Mouse (Mus musculus) cerebellum, adult 8-10 months (tissue): ENCODE measurements around the gene Cdkl1.

ENCODE experiments used
- DNase-seq: peaks from one replicate; pipeline ENCODE4 v3.0.0; 2022

Cdkl1 gene

GRCm38 (mm10) chr12:69783247-69784025 lies 7.6 kb downstream of the Cdkl1 start:
- no peak for DNase-seq

GRCm38 (mm10) chr12:69781935-69782650 lies 9.0 kb downstream of the Cdkl1 start:
- no peak for DNase-seq

GRCm38 (mm10) chr12:69781480-69781879 lies 9.6 kb downstream of the Cdkl1 start:
- no peak for DNase-seq

- no peak for DNase-seq
These were observed 13.1 kb downstream of the Cdkl1 start for GRCm38 (mm10) chr12:69777957-69778356.

GRCm38 (mm10) chr12:69777341-69777730 lies 13.7 kb downstream of the Cdkl1 start:
- no peak for DNase-seq

GRCm38 (mm10) chr12:69776607-69777340 lies 14.3 kb downstream of the Cdkl1 start:
- no peak for DNase-seq

- DNase-seq = no peak
These were observed 22.2 kb downstream of the Cdkl1 start for GRCm38 (mm10) chr12:69768841-69769240.

- no peak for DNase-seq
These were observed 23.4 kb downstream of the Cdkl1 start for GRCm38 (mm10) chr12:69767476-69768258.

GRCm38 (mm10) chr12:69766185-69766904 lies 24.7 kb downstream of the Cdkl1 start:
- DNase-seq = no peak

GRCm38 (mm10) chr12:69765543-69765942 lies 25.5 kb downstream of the Cdkl1 start:
- no peak for DNase-seq

- no peak for DNase-seq
These were observed 29.5 kb downstream of the Cdkl1 start for GRCm38 (mm10) chr12:69761603-69762002.

GRCm38 (mm10) chr12:69760743-69761406 lies 30.2 kb downstream of the Cdkl1 start:
- no peak for DNase-seq

- DNase-seq = no peak
These were observed 31.1 kb downstream of the Cdkl1 start for GRCm38 (mm10) chr12:69760014-69760413.

GRCm38 (mm10) chr12:69759267-69759885 lies 31.7 kb downstream of the Cdkl1 start:
- no peak for DNase-seq

GRCm38 (mm10) chr12:69758221-69759185 lies 32.6 kb downstream of the Cdkl1 start:
- no peak for DNase-seq

GRCm38 (mm10) chr12:69757418-69758141 lies 33.5 kb downstream of the Cdkl1 start:
- peak; percentile 80 for DNase-seq

- no peak for DNase-seq
These were observed 35.1 kb downstream of the Cdkl1 start for GRCm38 (mm10) chr12:69756015-69756414.

GRCm38 (mm10) chr12:69753936-69754335 lies 37.1 kb downstream of the Cdkl1 start:
- DNase-seq = no peak

GRCm38 (mm10) chr12:69751864-69752341 lies 39.2 kb downstream of the Cdkl1 start:
- no peak for DNase-seq
